Mouse (Mus musculus) bone marrow, adult 2 months (tissue): ENCODE measurements around the gene Elmsan1.

Source experiments
- CTCF ChIP-seq: fragments of 200-500 bp; IDR thresholded peaks from 2 replicates; pipeline ENCODE4 v1.5.1; 2011; ENCODE audit warnings: low read length, control low read depth; ENCODE audit not compliant: control insufficient read depth, insufficient read depth
- POLR2A ChIP-seq: fragments of 200-500 bp; IDR thresholded peaks from 2 replicates; pipeline ENCODE4 v1.6.1; 2011; ENCODE audit warnings: low read depth, mild to moderate bottlenecking, control low read depth, low read length, borderline replicate concordance; ENCODE audit not compliant: control insufficient read depth

- no peak for TF ChIP-seq POLR2A
- TF ChIP-seq CTCF = no peak
These were observed 108.8 kb downstream of the Elmsan1 start for GRCm38 (mm10) chr12:84109924-84110323.
